Mouse (Mus musculus): Measurements from ENCODE around the gene Fam19a5. TPM values are rescaled to one million over a fixed set of nuclear protein-coding genes. Genes with fewer than 3 reads are reported as not detected.

The Fam19a5 gene
- total RNA-seq, 1 experiment from 2014 or later = not detected

DNA sequence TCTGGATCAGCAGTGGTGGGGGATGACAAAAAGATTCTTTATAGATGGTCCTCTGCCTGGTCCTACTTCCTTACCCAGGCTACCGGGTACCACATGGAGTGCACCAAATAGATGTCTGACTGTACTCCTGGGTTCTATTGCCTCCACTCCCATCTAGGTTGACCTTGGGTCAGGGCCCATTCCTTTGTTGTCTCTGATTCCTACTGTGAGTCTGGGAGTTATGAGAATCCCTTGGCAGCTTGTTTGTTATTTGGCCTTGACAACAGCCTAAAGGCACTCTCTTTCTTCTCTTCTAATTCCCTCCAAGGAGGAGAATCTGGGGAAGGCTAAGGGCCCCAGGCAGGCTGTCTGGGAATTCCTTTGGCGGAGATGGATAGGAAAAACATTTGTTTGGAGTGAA, 105.6 kb downstream of the Fam19a5 start:
- ATAC-seq (replicated peaks; ENCODE audit: insufficient number of reproducible peaks, low FRiP score, low TSS enrichment, poor library complexity, severe bottlenecking) = no peak

DNA sequence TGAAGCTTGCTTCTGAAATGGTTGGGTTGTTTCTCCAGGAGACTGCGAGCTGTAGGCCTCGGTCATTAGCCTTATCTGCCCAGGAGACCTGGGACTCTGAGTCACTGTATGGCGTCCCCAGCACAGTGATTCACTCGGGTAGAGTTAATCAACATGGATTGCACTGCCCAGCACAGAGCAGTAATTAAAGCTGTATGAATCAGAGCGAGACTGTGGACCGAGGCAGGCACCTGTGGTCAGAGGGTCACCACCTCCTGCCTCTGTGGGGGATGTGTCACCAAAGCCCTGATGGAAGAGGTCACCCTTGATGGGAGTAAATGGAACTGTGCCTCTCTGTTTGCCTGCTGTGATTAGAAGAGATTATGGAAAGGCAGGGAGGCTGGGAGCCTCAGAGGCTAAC, 110.5 kb downstream of the Fam19a5 start:
- no peak for ATAC-seq (replicated peaks; ENCODE audit: insufficient number of reproducible peaks, low FRiP score, low TSS enrichment, poor library complexity, severe bottlenecking)

DNA sequence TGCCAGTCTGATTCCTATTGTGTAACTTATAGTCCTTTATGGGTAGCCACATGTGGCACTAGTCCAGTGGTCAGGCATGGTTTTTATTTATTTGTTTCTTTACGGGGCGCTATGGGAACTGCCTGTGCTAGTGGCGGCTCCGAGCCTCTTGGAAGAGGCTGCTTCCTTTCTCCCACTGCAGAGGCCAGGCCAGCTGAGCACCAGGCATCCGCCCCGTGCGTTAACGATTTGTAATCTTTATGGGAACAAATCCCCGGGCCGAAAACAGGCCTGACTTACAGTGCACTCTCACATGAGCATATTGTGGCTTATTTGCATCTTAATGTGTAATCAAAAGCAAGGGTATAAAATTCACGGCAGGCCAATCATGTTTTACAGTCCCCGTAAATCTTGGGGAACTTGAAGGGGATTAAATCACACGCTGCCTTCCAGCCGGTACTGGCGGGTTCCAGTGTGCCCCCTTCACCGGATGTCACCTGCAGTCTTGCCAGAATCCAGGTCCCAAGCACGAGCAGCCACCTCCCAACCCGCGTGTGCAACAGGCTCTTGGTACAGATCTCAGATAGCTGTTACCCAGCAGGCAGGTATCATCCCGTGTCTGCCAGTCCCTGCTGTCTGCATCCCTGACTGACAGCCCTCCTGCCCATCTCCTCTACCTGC, 112.5 kb downstream of the Fam19a5 start:
- no peak for ATAC-seq (replicated peaks; ENCODE audit: insufficient number of reproducible peaks, low FRiP score, low TSS enrichment, poor library complexity, severe bottlenecking)

DNA sequence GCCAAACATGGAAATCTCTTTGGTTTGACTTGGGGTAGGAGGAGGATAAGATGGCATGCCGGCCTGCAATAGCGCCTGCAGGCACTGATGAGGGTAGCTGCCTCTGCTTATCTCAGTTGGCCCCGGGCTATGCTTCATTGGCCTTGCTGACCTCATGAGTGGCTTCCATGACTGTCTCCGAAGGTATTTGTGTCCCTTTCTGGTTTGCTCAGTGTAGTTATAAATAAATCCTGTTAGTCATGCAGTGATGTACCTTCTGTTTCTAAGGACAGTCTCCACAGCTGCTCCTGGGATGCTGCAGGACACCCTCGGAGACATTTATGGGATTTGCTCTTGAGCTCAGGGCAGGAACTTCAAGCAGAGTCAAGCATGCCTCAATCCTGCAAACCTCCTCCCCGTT, 115.6 kb downstream of the Fam19a5 start:
- ATAC-seq (replicated peaks; ENCODE audit: insufficient number of reproducible peaks, low FRiP score, low TSS enrichment, poor library complexity, severe bottlenecking) = no peak

DNA sequence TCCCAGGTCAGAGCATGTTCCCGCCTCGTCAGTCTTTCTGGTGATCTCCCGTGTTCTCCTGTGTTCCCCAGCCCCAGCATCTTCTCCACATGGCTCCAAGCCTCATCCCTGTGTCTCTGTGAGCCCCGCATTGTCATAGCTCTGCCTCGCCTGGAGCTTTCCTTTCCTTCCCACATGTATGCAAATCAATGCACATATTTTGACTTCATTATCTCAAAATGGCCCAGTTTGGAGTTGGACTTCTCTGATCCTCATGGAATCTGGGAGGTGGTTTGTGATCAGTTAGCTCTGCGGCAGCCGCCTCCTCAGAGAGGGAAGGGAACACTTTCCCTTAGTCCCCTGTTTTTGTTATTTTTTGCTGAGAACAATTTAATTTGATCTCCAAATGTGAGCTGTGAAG, 117.9 kb downstream of the Fam19a5 start:
- ATAC-seq (replicated peaks; ENCODE audit: insufficient number of reproducible peaks, low FRiP score, low TSS enrichment, poor library complexity, severe bottlenecking) = no peak

DNA sequence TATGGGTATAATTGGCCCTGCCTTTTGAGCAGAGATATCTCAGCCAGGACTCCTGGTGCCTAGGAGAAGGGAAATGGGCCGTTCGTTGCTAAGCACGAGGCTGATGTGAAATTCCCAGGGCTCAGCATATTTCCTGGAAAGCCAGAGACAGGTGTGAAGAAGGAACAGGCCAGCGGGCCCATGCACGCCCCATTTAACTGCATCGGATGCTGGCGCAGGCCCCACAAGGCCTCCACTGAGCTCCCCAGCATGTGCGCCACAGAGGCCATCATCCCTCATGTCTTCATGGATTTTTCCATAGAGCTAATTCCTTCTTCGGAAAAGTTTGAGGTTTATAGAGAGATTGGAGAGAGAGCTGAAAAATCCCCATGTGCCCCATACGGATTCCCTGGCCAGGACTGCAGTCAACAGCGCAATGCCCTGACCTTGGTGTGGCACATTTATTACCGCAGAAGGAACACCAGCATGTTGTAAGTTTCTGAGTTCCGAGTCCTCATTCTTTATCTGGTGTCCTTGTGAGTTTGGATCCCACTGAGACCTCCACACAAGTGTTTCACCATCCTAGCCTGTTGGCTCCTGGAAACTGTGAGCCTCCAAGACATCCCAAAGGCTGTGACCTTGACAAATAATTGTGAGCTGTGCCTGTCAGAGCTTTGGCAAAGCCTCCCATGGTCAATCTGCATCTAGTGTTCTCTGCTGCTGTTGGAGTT, 122.1 kb downstream of the Fam19a5 start:
- no peak for ATAC-seq (replicated peaks; ENCODE audit: insufficient number of reproducible peaks, low FRiP score, low TSS enrichment, poor library complexity, severe bottlenecking)

DNA sequence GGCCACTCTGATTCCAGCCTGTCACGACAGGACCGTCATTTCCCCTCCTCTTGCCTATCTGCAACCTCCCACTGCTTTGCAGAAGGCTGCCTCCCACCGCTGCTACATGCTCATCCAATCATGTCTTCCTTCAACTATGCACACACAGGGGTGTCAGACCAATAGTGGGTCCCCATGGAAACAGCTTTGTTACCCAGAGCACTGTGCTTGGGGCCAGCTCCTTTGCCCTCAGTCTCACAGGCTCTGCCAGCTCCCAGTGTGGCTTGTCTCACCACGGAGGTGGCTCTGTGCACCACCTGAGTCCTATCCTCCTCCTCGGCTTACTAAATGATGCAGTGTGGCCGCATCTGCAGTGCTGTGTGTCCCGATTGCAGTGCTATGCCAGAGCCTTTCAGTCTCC, 123.3 kb downstream of the Fam19a5 start:
- ATAC-seq (replicated peaks; ENCODE audit: insufficient number of reproducible peaks, low FRiP score, low TSS enrichment, poor library complexity, severe bottlenecking) = no peak

DNA sequence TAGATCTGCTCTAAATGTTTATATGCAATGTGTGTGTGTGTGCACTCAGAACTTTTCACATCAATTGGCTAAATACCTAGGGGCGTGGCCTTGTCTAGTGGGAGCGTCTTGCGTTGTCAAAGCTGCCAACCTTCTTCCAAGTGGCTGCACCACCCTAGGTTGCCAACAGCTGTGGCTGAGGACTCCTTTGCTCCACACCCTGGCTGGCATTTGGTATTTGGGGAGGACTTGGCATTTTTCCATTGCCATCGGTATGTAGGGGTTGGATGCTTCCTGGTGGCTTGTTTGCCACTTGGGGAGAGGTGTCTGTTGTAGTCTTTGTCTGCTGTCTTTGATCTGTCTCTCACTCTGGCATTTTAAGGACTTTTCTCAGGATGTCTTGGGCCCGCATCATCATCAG, 124.0 kb downstream of the Fam19a5 start:
- ATAC-seq (replicated peaks; ENCODE audit: insufficient number of reproducible peaks, low FRiP score, low TSS enrichment, poor library complexity, severe bottlenecking) = no peak

DNA sequence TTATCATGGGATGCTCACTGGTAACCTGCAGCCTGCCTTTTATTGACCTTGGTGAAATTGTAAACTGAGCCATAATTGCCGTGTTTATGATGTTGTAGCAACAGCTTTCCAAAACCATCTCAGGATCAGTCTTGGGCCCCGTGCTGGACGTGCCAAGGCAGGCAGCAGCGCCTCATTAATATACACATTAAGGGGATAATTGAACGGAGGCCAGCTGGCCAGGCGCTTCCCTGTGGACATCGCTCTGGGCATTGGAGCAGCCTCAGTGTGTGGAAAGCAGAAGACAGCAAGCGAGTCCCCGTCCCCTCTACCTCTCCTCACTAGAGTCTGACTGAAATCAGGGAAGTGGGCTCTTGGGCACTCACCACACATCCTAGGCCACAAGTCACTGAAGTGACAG, 127.8 kb downstream of the Fam19a5 start:
- no peak for ATAC-seq (replicated peaks; ENCODE audit: insufficient number of reproducible peaks, low FRiP score, low TSS enrichment, poor library complexity, severe bottlenecking)

DNA sequence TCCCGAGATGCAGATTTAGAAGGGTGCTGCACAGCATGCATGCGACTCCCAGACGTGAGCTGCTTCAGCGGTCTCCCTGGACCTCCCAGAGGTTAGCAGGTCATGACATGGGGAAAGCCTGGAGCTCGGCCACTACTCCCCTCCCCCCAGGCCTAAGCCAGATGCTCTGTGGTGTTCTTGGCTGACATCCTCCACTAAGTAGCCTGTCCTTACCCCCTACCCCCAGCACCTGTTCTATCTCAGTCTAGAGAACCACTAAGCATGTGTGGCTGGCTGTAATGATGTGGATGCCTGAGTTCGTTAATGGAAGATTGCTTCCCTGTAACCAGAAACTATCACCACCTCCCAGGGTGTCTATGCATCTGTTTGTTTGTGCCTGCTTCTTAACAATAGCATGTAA, 134.6 kb downstream of the Fam19a5 start:
- no peak for ATAC-seq (replicated peaks; ENCODE audit: insufficient number of reproducible peaks, low FRiP score, low TSS enrichment, poor library complexity, severe bottlenecking)

DNA sequence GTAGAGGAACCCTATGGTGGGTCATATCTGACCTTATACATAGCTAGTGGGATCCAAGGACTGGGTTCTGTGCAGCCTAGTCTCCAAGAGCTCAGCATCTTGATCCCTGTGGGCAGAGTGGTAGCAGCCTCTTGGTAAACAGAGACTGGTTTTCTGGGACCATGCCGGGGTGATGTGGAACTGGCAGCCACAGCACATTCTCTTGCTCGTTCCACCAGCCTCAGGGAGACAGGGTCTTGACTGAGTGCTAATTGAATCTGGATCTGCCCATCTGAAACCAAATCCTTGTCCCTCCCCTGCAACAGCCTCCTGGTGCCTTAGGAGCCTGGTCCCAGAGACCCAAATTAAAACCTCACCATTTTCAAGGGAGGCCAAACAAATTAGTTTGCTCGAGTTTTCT, 138.3 kb downstream of the Fam19a5 start:
- ATAC-seq (replicated peaks; ENCODE audit: insufficient number of reproducible peaks, low FRiP score, low TSS enrichment, poor library complexity, severe bottlenecking) = no peak

DNA sequence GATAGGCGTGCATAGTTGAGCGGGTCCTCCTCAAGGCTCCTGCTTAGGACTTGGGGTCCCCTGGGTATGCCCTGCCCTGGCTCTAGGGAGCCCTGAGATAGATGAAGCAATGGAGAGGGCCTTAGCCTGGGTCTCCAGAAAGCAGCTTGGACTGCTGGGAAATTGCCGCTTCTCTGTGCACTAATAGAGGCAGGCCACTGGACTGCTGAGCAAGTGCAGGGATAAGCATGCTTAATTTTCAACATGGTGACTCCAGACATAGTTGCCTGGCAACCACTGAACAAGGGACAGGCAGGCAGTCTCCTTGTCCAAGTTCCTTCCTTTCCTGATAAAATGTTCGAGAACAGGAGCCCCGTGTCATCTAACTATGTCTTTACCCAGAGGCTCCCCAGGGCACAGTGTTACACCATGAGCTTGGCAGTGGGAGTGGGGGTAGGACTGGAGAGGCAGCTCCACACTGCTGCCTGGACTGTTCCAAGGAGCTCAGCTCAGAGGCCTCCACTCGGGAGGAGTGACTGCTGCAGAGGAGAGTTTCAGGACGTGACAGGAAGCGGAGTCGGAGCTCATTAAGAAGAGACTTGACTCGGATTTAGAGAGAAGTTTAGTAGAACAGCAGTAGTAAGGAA, 142.4 kb downstream of the Fam19a5 start:
- no peak for ATAC-seq (replicated peaks; ENCODE audit: insufficient number of reproducible peaks, low FRiP score, low TSS enrichment, poor library complexity, severe bottlenecking)

DNA sequence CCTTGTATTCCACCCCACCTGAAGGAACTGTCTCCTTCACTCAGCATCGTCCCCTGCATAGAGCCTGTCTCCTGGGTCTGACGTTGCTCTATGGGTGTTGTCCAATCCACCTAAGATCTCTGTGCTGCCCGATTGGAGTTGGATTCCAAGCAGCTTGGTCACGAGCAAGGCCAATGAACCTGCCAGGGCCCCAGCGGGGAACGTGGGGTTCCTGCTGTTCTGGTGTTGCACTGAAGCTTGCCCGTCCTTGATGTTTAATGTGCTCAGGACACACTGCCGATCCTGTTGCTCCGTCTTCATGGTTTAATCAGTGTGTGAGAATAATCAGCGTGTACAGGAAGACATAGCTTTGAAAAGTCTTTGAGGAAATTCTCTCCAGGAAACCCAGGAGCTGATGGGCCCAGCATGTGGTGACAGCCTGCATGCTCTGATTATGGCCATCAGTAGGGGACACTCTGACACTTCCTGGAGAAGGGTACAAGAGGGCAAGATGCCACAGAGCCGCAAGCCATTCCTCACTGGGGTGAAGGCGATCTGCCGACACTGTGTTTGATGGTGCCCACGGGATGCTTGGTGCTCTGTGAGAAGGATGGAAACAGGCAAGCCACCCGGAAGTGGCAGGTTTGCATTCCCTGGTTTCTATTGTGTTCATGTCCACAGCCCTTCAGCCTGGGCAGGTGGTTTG, 147.3 kb downstream of the Fam19a5 start:
- ATAC-seq (replicated peaks; ENCODE audit: insufficient number of reproducible peaks, low FRiP score, low TSS enrichment, poor library complexity, severe bottlenecking) = no peak

DNA sequence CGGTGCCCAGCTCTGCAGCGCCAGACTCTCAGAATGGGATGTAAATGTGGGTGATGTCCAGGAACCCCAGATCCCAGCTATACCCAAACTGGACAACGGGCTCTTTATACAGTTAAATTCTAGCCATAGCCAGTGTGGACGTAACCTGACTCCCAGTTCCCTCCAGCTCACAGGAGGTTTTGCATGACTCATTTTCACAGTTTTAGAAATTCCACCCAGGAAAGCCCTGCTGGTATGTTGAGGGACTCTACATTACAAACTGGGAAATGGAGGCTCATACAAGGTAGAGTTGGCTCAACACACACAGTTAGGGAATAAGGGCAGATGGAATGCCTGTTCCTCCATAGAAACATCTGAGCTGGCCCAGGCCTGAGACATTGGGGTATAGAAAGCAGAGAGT, 147.9 kb downstream of the Fam19a5 start:
- no peak for ATAC-seq (replicated peaks; ENCODE audit: insufficient number of reproducible peaks, low FRiP score, low TSS enrichment, poor library complexity, severe bottlenecking)

DNA sequence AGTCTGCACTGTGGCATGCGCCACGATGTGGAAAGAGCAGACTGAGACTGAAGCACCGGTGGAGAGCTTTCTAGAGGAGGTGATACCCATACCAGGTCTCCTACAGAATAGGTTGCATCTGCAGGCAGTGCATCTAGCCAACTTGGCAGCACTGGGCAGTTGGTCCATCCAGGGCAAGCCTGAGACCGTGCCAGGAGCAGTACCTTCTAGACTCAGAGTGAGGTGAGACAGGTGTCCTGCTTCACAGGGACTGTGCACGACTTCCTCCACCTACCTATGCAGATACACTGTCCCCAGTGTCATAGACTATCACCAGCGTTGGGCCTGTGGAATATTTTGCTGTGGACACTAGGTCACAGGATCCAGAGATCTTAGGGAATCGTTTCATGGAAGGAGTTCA, 148.3 kb downstream of the Fam19a5 start:
- no peak for ATAC-seq (replicated peaks; ENCODE audit: insufficient number of reproducible peaks, low FRiP score, low TSS enrichment, poor library complexity, severe bottlenecking)

DNA sequence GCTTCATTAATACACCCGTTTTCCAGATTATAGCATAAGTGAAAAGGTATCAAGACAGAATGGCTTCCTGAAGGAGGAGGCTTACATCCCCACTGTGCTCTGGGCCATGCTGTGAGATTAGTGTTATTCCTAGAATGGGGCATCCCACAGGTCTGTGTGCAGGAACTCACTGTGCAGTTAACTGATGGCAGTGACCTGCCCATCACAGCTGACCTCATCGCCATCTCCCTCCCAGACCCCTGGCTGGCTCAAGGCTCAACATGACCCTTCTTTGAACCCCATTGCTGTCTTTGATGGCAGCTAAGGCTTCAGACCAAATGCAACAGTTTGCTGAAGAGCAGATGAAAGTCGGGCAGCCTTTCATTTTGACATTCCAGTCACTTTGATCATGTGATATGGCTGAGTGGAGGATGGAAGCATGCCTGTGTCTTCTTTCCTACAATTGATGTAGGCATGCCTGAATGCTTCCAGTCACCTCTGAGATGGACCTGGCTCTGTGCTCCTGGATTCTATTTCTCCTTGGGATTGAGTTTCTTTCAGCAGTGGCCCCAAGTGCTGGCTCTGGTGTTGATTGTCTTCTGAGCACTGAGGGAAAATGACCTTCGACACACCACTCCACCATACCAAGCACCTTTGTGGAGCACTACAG, 148.9 kb downstream of the Fam19a5 start:
- no peak for ATAC-seq (replicated peaks; ENCODE audit: insufficient number of reproducible peaks, low FRiP score, low TSS enrichment, poor library complexity, severe bottlenecking)

DNA sequence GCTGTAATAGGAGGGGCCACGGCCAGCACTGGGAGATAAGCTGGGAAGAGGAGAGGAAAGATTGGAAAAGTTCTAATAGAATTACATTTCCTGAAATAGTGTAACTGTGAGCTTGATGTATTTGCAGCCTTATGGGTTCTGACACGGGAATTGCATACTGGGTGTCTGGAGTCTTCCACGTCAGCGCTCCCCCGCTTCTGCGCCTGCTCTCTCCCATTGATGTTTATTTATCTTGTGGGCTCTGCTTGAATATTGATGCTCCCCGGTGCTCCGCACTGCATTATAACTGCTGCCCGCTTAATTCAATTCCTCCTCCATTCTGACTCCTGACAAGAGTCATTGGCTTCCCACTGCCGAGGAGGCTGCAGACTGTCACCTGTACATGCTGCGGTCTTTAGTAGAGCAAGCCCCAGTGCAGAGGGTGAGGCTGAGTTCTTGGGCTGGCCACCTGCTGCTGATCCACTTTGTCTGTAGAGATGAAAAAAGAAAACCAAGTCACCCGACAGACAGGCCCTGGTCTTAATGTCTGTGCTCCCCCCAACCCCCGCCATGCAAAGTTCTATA, 153.4 kb downstream of the Fam19a5 start:
- no peak for ATAC-seq (replicated peaks; ENCODE audit: insufficient number of reproducible peaks, low FRiP score, low TSS enrichment, poor library complexity, severe bottlenecking)

DNA sequence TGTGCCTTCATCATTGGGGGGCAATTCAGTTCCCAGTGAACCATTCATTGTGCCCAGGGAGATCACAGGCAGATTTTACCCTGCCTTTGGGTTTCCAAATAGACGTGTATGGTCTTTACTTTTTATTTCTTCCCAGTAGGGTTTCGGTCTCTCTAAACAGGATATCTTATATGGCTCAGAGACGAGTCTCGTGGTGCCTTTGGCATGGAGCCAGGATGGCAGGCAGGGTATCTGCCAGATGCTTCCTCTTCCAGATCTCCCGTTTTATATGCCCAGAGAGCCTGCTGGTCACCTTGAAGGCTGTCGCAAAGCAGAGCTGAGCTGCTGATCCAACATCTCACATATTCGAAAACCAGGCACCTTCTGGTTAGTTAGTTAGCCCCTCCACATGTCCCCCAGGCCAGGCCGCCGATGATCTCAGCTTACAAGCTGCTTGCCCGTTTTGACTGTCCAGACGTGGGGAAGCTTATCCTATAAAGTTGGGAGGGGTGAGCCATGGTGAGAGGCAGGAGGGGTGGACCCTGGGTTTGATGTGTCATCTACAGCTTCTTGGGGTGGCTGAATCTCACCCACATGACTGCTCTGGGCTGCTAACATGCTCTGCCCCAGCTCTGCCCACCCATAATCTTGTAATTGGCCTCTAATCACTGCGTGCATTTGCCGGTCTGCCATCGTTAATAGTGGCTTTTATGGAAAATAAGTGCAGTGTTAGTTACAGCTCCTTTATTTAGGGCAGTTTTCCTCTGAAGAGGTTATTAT, 154.6 kb downstream of the Fam19a5 start:
- ATAC-seq (replicated peaks; ENCODE audit: insufficient number of reproducible peaks, low FRiP score, low TSS enrichment, poor library complexity, severe bottlenecking) = no peak
